Mouse (Mus musculus) erythroid progenitor cell, adult 5-6 weeks (primary cell): ENCODE measurements around the gene Phf20. TPM values are rescaled to one million over a fixed set of nuclear protein-coding genes. Genes with fewer than 3 reads are reported as not detected.

Source experiments
- ATAC-seq: replicated peaks from 2 replicates; pipeline ENCODE4 v1.8.0; 2016; ENCODE audit warnings: moderate number of reproducible peaks, mild to moderate bottlenecking, moderate TSS enrichment, inconsistent platforms; ENCODE audit not compliant: poor library complexity, low FRiP score, severe bottlenecking
- total RNA-seq, 2 experiments: library from RNA; stranded (forward) in 1 of 2; stranded (reverse) in 1 of 2; fragments of 150-400 nt in 1 of 2; fragments of 186-747, 209-891 nt in 1 of 2; gene quantifications; 2 replicates each; pipeline versions ENCODE4 v1.2.3 to v1.2.4; 2015 to 2017; ENCODE audit warnings: low replicate concordance in 2 of 2

Gene Phf20
- total RNA-seq, 2 experiments from 2014 or later, result 14.6 to 15.1 TPM

GRCm38 (mm10) chr2:156309948-156310347, 113.7 kb downstream of the Phf20 start:
- ATAC-seq, result no peak

GRCm38 (mm10) chr2:156310455-156310854, 114.2 kb downstream of the Phf20 start:
- no peak for ATAC-seq

DNA sequence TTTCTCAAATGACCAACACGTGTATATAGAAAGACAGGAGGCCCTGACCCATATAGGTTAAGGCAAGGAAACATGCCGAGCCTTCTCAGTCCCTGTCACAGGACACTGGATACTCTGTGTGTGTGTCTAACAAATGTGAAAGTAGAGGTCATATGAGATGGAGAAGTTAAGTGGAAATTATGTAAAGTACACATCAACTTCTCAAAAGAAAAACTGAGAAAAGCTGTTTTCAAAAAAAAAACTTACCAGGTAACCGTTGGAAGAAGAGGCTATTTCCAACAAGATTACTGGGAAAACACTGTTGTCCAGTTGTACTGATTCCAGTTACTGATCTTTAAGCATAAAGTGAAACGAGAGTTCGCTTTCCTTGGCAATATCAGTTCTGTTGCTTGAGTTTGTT, 114.7 kb downstream of the Phf20 start:
- ATAC-seq, result no peak

GRCm38 (mm10) chr2:156311441-156311840, 115.2 kb downstream of the Phf20 start:
- no peak for ATAC-seq

- peak; percentile 57 for ATAC-seq
Observed at GRCm38 (mm10) chr2:156311841-156312291, 115.6 kb downstream of the Phf20 start.

DNA sequence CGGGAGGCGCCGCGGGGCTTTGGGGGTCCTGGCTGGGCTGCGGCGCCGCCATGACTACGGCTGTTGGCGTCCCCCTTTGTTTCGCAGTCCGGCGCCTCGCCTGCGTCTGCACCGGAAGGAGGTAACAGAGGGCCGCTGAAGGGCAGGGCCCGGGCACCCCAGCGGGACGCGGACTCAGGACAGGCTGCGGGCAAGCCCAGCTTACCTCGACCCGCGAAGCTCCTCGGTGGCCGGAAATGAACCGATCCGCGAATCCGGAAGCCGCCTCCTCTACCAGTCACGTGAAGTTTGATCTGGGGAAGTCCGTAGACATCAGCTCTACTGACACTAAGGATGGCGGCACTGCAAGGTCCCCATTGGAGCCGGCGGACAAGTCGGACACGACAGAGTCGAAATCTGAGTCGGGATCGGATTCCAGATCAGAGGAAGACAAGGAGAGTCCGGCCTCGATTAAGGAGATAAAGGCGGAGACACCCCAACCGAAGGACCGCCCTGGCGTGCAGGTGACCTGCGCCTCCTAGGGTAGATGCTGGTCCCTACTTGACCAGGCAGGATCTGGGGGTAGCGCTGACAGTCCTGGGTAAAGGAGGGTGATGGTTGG, 116.1 kb downstream of the Phf20 start, which contains the start of the genes Cnbd2 and Scand1:
Gene Cnbd2, plus strand, starts transcription at position 3 of the 601 bp plus-strand sequence.
Gene Scand1, minus strand, starts transcription at position 408 of the 601 bp plus-strand sequence.
- ATAC-seq, result peak; percentile 84

DNA sequence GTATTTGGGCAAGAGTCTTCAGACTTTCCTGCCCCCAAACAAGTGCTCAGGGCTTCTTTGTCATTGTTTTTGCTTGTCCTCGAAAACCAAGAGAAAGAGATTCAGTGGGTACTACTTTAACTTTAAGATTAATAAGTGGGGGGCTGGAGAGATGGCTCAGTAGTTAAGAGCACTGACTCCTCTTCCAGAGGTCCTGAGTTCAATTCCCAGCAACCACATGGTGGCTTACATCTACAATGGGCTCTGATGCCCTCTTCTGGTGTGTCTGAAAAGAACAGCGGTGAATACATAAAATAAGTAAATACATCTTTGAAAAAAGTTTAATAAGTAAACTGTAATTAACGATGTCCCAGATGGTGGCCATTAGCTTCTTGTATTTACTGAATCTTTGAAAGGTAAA, 116.9 kb downstream of the Phf20 start:
- no peak for ATAC-seq

- no peak for ATAC-seq
Observed at GRCm38 (mm10) chr2:156314811-156315210, 118.5 kb downstream of the Phf20 start.

GRCm38 (mm10) chr2:156318491-156318890, 122.2 kb downstream of the Phf20 start:
- no peak for ATAC-seq

GRCm38 (mm10) chr2:156321538-156321937, 125.3 kb downstream of the Phf20 start:
- no peak for ATAC-seq

GRCm38 (mm10) chr2:156324116-156324588, 127.9 kb downstream of the Phf20 start:
- no peak for ATAC-seq

- no peak for ATAC-seq
Observed at GRCm38 (mm10) chr2:156324681-156325080, 128.4 kb downstream of the Phf20 start.

- no peak for ATAC-seq
Observed at GRCm38 (mm10) chr2:156330681-156331080, 134.4 kb downstream of the Phf20 start.

- ATAC-seq, result no peak
Observed at GRCm38 (mm10) chr2:156331446-156331965, 135.2 kb downstream of the Phf20 start.

GRCm38 (mm10) chr2:156340078-156340477, 143.8 kb downstream of the Phf20 start:
- ATAC-seq, result no peak

GRCm38 (mm10) chr2:156344775-156345532, 148.7 kb downstream of the Phf20 start:
- no peak for ATAC-seq

DNA sequence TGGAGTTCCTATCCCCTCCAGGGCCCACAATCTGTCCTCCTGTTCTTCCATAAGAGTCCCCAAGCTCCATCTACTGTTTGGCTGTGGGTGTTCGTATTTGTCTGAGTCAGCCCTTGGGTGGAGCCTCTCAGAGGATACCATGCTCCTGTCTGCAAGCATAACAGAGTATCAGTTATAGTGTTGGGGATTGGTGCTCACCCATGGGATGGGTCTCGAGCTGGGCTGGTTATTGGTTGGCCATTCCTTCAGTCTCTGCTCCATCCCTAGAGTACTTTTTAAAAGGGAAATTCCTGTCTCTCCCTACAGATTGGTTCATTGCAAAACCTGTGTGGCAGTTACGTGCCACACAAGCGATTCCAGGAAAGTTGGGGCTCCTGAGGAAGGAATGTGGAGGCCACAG, 152.5 kb downstream of the Phf20 start:
- ATAC-seq, result no peak

DNA sequence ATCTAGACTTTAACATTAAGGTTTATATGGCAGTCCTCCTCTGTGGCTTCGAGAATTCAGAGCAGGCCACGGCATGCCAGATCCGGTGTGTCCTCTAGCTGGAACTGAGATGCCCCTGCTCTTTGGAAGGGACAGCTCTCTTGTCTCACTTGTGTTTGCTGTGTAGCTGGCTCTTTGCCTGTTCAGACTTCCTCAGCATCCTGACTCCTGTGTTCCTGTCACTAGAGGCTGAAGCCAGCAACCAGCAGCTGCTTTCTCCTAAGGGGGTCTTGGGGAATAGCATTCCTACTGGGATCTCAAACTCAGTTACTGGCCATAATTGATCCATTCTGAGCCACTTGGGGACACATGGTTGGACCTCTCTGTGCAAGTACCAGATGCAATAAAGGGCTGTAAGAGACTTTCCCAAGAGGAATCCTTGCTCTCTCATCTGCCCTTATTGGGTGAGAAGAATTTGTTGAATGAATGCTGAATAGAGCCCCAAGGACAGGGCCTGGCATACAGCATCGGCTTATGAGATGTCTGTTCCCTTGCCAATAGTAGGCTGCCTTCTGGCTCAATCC, 153.1 kb downstream of the Phf20 start:
- no peak for ATAC-seq

- no peak for ATAC-seq
Observed at GRCm38 (mm10) chr2:156351243-156351642, 155.0 kb downstream of the Phf20 start.

DNA sequence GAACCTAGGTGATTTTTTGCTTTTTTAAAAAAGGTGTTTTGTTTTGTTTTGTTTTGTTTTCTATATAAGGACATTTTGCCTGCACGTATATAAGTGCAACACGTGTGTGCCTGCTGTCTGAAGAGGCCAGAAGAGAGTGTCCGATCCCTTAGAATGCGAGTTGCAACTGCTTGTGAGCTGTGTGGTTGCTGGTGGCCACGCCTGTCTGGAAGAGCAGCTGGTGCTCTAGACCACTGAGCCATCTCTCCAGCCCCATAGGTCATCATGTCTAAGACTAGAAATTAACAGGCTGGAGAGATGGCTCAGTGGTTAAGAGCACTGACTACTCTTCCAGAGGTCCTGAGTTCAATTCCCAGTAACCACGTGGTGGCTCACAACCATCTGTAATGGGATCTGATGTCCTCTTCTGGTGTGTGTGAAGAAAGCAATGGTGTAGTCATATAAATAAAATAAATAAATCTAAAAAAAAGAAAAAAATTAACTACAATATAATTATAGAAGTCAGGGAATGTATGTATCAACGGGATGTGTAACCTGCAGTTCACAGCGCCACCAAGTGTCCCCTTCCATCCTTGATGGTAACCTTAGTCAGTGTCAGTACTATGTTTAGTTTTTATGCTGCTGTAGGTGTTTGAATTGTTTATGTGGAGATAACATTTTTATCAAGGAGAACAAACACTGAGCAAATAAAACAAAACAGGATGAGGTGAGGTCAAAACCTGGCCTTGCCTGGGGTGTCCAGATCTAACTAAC, 156.3 kb downstream of the Phf20 start:
- ATAC-seq, result no peak
